In the genomic region with DNA sequence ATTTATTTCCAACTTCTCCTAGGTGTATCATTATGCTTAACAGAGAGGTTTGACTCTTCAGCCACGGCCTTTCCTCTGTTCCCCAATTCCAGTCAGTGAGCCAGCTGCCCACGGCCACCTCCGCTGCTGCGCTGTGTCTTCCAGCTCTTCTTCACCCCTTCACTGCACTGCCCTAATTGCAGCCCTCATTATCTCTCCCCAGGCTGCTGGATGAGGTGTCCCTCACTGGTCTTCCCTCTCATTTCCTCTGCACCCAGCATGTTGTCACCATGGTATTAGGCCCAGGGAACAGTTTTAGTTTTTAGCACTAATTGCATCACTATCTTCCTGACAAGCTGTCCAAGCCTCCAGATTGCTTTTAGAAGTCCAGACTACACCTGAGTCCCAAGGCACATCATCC, we compare ENCODE assay signal across 24 mouse cellular contexts.
DNase-seq lines count a peak whose midpoint lies in the region; ATAC-seq lines count a peak whose summit lies in the region.
"Had no signal": no experiment of that assay in that cellular context is flagged by ENCODE, and none has a peak within 500 bp of the region (broad histone marks: within the 10 kb centered on the region; RNA-seq: fewer than 3 reads in every experiment).

No protein-coding gene starts in this region.

- peak overlapping the region; percentile 58 for H3K27ac ChIP-seq in hindbrain, embryonic 13.5 days
- no peak overlapping the region for H3K27ac ChIP-seq in midbrain, embryonic 15.5 days
- H3K27ac ChIP-seq: embryonic facial prominence, embryonic 12.5 days; heart, embryonic 13.5 days; intestine, embryonic 15.5 days; kidney, embryonic 15.5 days; limb, embryonic 13.5 days; liver, embryonic 13.5 days; stomach, postnatal 0 days had no signal

- peaks cover 19% of the 10 kb centered on the region for H3K4me1 ChIP-seq in hindbrain, embryonic 13.5 days (replicated peaks)
- H3K4me1 ChIP-seq in midbrain, embryonic 15.5 days: 0 out of 2 replicates have a peak, but pooled peaks cover 6% of the 10 kb centered on the region
- H3K4me1 ChIP-seq: intestine, embryonic 15.5 days; kidney, embryonic 15.5 days had no signal

- no peaks in the 10 kb centered on the region for H3K27me3 ChIP-seq in hindbrain, embryonic 13.5 days
- no peaks in the 10 kb centered on the region for H3K27me3 ChIP-seq in midbrain, embryonic 15.5 days (replicated peaks)
- H3K27me3 ChIP-seq: embryonic facial prominence, embryonic 12.5 days; heart, embryonic 13.5 days; intestine, embryonic 15.5 days; kidney, embryonic 15.5 days; liver, embryonic 13.5 days had no signal

- H3K4me2 ChIP-seq in hindbrain, embryonic 13.5 days: no peak overlapping the region
- H3K4me2 ChIP-seq in midbrain, embryonic 15.5 days: no peak overlapping the region
- H3K4me2 ChIP-seq: embryonic facial prominence, embryonic 12.5 days; heart, embryonic 13.5 days; intestine, embryonic 15.5 days; kidney, embryonic 15.5 days; limb, embryonic 13.5 days; liver, embryonic 13.5 days; lung, embryonic 14.5 days had no signal

- DNase-seq in cerebellum, postnatal 25 days: no peak
- DNase-seq in heart, adult 11 months: peak; percentile 23
- DNase-seq in heart, postnatal 14 days: no peak
- DNase-seq in ovary, postnatal 14 days (ENCODE audit: low spot score): no peak
- DNase-seq in thymus, adult 18-20 months: no peak
- DNase-seq: gastrocnemius, postnatal 10 days; heart, adult 18-20 months; heart, postnatal 36 days; kidney, postnatal 4 days; layer of hippocampus, postnatal 36 days; liver, embryonic 13.5 days; lung, embryonic 14.5 days; lung, postnatal 36 days; right cerebral cortex, adult 18-20 months had no signal

- no peak overlapping the region for H3K4me3 ChIP-seq in hindbrain, embryonic 13.5 days
- H3K4me3 ChIP-seq in midbrain, embryonic 15.5 days: no peak overlapping the region
- H3K4me3 ChIP-seq: embryonic facial prominence, embryonic 12.5 days; heart, embryonic 13.5 days; intestine, embryonic 15.5 days; kidney, embryonic 15.5 days; limb, embryonic 13.5 days; liver, embryonic 13.5 days had no signal

- no peaks in the 10 kb centered on the region for H3K36me3 ChIP-seq in hindbrain, embryonic 13.5 days
- no peaks in the 10 kb centered on the region for H3K36me3 ChIP-seq in midbrain, embryonic 15.5 days (replicated peaks)
- H3K36me3 ChIP-seq: embryonic facial prominence, embryonic 12.5 days; heart, embryonic 13.5 days; intestine, embryonic 15.5 days; kidney, embryonic 15.5 days; limb, embryonic 13.5 days; liver, embryonic 13.5 days had no signal

- H3K9ac ChIP-seq in hindbrain, embryonic 13.5 days: no peak overlapping the region
- no peak overlapping the region for H3K9ac ChIP-seq in midbrain, embryonic 15.5 days
- H3K9ac ChIP-seq: embryonic facial prominence, embryonic 12.5 days; heart, embryonic 13.5 days; intestine, embryonic 15.5 days; kidney, embryonic 15.5 days; limb, embryonic 13.5 days; liver, embryonic 13.5 days; lung, embryonic 14.5 days had no signal

- no peaks in the 10 kb centered on the region for H3K9me3 ChIP-seq in hindbrain, embryonic 13.5 days
- H3K9me3 ChIP-seq in midbrain, embryonic 15.5 days: no peaks in the 10 kb centered on the region
- H3K9me3 ChIP-seq: embryonic facial prominence, embryonic 12.5 days; heart, embryonic 13.5 days; intestine, embryonic 15.5 days; kidney, embryonic 15.5 days; limb, embryonic 13.5 days; liver, embryonic 13.5 days had no signal

- peak; percentile 49; the same call in 1 of the 2 replicates for ATAC-seq in cerebellum, adult (ENCODE audit: insufficient number of reproducible peaks, low FRiP score, low TSS enrichment)
- ATAC-seq in hindbrain, embryonic 13.5 days (ENCODE audit: low FRiP score): peak; percentile 24; the same call in 1 of the 2 replicates
- ATAC-seq in midbrain, embryonic 15.5 days (replicated peaks): peak; percentile 74
- ATAC-seq: activated CD4-positive, CD25-positive, alpha-beta regulatory T cell, adult 4 months; intestine, embryonic 15.5 days had no signal

- 40% methylated on average over 4 of the region's 4 CpGs for WGBS in hindbrain, embryonic 13.5 days
- WGBS in midbrain, embryonic 15.5 days: 60% methylated on average over 4 of the region's 4 CpGs

- intact Hi-C loops in heart, postnatal 14 days (cut with DNase I): no loop called here

Comparison
In these comparisons a context has a peak if more than half of its experiments do, and no peak if none do; other contexts are left out.
1. ATAC-seq: peak in every context shown above with its lines; median percentile 74 in midbrain, embryonic 15.5 days; 49 in cerebellum, adult; 24 in hindbrain, embryonic 13.5 days.